Mouse (Mus musculus) forebrain, embryonic 11.5 days (tissue): Measurements from ENCODE around the gene Extl1. TPM values are rescaled to one million over a fixed set of nuclear protein-coding genes. Genes with fewer than 3 reads are reported as not detected.

Source experiments
- ATAC-seq: fragments of 200-750 bp; cut with Nextera tagmentation; replicated peaks from 2 replicates; pipeline ENCODE4 v1.8.0; 2017; ENCODE audit warnings: moderate TSS enrichment; ENCODE audit not compliant: low FRiP score
- DNase-seq: peaks from one replicate; pipeline ENCODE4 v3.0.0-alpha.2; 2017; ENCODE audit warnings: low spot score
- H3K27ac ChIP-seq: fragments of 300-500 bp; sonication (generic); 2 replicates; pipeline ENCODE4 v1.5.1; 2014; ENCODE audit warnings: low read depth, low read length
- H3K27me3 ChIP-seq: fragments of 300-500 bp; sonication (generic); 2 replicates; pipeline ENCODE4 v1.6.1; 2014; ENCODE audit warnings: mild to moderate bottlenecking, low read length, mixed read lengths; ENCODE audit not compliant: control insufficient read depth, insufficient read depth
- H3K36me3 ChIP-seq: fragments of 300-500 bp; sonication (generic); 2 replicates; pipeline ENCODE4 v1.6.1; 2014; ENCODE audit warnings: mild to moderate bottlenecking, low read length, moderate library complexity, mixed read lengths; ENCODE audit not compliant: control insufficient read depth, insufficient read depth
- H3K4me1 ChIP-seq: fragments of 300-500 bp; sonication (generic); replicated peaks from 2 replicates; pipeline ENCODE4 v1.6.1; 2014; ENCODE audit warnings: low read length, mixed read lengths; ENCODE audit not compliant: control insufficient read depth, insufficient read depth
- H3K4me2 ChIP-seq: fragments of 300-500 bp; sonication (generic); 2 replicates; pipeline ENCODE4 v1.6.1; 2014; ENCODE audit warnings: low read depth, mild to moderate bottlenecking, low read length, moderate library complexity, mixed read lengths; ENCODE audit not compliant: severe bottlenecking
- H3K4me3 ChIP-seq: fragments of 300-500 bp; sonication (generic); 2 replicates; pipeline ENCODE4 v1.5.1; 2014; ENCODE audit warnings: low read depth, low read length
- H3K9ac ChIP-seq: fragments of 300-500 bp; sonication (generic); 2 replicates; pipeline ENCODE4 v1.6.1; 2014; ENCODE audit warnings: low read length
- H3K9me3 ChIP-seq: fragments of 300-500 bp; sonication (generic); 2 replicates; pipeline ENCODE4 v1.6.1; 2016; ENCODE audit warnings: low read length, mixed read lengths; ENCODE audit not compliant: control insufficient read depth
- WGBS: fragments of 180-500 bp; shearing (Covaris S2); extraction: QIAGEN DNeasy Blood & Tissue Kit; methylation state at CpG from one replicate; pipeline ENCODE4 v1.1.7; 2014; 5-methylcytosine and 5-hydroxymethylcytosine counted together
- polyA plus RNA-seq: library from polyadenylated mRNA; unstranded; fragments of >200 nt; fragmentation: Nextera tagmentation; extraction: Ambion mirVana; gene quantifications from 2 replicates; pipeline ENCODE4 v1.2.1, GENCODE M21; 2014

Gene Extl1
- polyA plus RNA-seq, 1 experiment from 2014 or later = 0.15 TPM

DNA sequence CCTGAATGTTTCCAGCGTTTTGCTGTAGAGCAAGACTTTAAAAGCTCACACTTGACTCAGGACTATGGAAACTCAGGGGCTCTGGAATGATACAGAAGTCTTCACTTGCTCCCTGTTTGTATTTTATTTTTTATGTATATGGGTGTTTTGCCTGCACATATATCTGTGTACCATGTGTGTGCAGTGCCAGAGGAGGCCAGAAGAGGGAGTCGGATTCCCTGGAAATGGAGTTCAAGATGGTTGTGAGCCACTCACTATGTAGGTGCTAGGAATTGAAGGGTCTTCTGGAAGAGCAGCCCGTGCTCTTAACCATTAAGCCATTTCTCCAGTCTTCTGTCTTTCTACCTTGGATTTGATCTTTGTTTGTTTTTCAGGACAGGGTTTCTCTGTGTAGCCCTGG is 62.1 kb downstream of the Extl1 start:
- no peak overlapping the region for H3K9ac ChIP-seq
- no peaks in the 10 kb centered on the region for H3K36me3 ChIP-seq
- no peaks in the 10 kb centered on the region for H3K27me3 ChIP-seq
- no peaks in the 10 kb centered on the region for H3K9me3 ChIP-seq
- H3K4me1 ChIP-seq = no peaks in the 10 kb centered on the region
- 60% methylated on average over 3 of the region's 3 CpGs for WGBS
- H3K4me3 ChIP-seq = no peak overlapping the region
- H3K4me2 ChIP-seq = no peak overlapping the region
- ATAC-seq = no peak
- H3K27ac ChIP-seq = no peak overlapping the region
- no peak for DNase-seq

DNA sequence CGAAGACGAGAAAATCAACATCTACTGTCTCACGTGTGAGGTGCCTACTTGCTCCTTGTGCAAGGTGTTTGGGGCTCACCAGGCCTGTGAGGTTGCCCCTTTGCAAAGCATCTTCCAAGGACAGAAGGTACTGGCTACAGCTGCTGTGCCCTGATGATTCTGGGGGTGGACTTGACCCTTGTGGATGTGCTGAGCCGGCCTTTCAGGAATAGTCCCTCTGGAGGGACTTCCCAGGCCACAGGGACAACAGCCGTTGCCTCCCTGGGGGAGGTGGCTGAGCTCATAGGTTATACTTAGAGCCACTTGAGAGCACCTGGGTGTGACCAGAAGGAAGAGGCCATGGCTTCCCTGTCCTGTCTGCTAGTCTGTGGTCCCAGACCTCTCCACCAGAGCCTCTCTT is 64.0 kb downstream of the Extl1 start:
- H3K9ac ChIP-seq = no peak overlapping the region
- WGBS = 74% methylated on average over 5 of the region's 5 CpGs
- H3K4me3 ChIP-seq = no peak overlapping the region
- no peaks in the 10 kb centered on the region for H3K9me3 ChIP-seq
- no peak overlapping the region for H3K27ac ChIP-seq
- no peaks in the 10 kb centered on the region for H3K36me3 ChIP-seq
- no peak for ATAC-seq
- no peaks in the 10 kb centered on the region for H3K27me3 ChIP-seq
- H3K4me2 ChIP-seq = no peak overlapping the region
- no peak for DNase-seq
- no peaks in the 10 kb centered on the region for H3K4me1 ChIP-seq

DNA sequence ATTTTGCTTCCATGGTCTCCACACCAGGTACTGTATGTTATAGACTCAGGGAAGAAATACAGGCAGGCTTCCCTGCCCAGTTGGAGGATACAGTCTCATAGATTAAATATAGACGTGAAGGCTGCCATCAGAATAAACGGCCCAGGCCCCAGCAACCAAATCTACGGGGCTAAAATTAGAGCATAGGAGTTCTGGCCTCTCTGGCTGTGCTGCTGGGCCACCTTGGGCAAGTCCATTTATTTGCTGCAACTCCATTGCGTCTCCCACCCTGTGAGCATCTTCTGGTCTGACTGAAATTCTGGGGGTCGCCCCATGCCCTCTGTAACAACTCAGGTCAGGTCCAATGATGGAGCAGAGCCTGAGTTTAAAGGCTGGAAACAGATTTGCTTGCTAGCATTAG is 64.6 kb downstream of the Extl1 start:
- Histone ChIP-seq H3K4me2 (no peak overlapping the region), H3K36me3 (no peaks in the 10 kb centered on the region), H3K27me3 (no peaks in the 10 kb centered on the region), H3K4me1 (no peaks in the 10 kb centered on the region), H3K27ac (no peak overlapping the region), H3K4me3 (no peak overlapping the region), H3K9ac (no peak overlapping the region), H3K9me3 (no peaks in the 10 kb centered on the region)
- 88% methylated on average over 5 of the region's 5 CpGs for WGBS
- no peak for ATAC-seq
- DNase-seq = no peak

DNA sequence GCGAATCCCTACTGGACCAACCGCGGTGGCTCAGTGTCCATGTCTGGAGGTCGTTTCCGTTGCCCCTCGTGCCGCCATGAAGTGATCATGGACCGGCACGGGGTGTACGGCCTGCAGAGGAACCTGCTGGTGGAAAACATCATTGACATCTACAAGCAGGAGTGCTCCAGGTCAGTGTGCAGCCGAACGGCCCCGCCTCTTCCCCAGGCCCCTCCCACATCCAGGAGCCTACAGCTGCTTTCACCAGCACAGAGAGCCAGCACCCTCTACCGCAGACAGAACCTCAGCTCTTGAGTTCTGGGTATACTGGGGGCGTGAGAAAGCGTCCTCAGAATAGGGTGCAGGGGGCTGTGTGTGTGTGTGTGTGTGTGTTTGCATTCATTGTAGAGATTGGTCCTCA is 67.3 kb downstream of the Extl1 start:
- no peak for ATAC-seq
- Histone ChIP-seq H3K4me1 (no peaks in the 10 kb centered on the region), H3K27me3 (no peaks in the 10 kb centered on the region), H3K27ac (no peak overlapping the region), H3K36me3 (no peaks in the 10 kb centered on the region), H3K9me3 (peaks cover 4% of the 10 kb centered on the region; the same call in 1 of the 2 replicates), H3K9ac (no peak overlapping the region), H3K4me2 (no peak overlapping the region), H3K4me3 (no peak overlapping the region)
- 49% methylated on average over 16 of the region's 16 CpGs for WGBS
- no peak for DNase-seq

DNA sequence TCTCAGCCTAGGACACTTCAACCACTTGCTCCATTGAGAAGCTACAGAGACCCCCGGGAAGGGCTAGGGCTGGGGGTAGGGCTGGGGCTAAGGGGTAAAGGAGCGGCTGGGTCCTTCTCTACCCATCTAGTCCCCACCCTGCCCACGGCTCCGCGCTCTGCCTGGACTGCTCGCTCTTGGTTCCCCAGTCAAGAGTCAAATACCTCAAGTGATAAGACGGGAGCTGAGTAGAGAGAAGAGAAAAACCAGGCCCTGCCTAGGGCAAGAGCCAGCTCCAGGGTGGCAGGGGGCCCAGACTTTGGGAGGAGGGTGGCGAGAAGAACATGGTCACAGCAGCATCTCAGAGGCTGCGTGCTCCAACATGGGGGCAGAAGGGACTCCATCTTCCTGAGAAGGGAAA is 68.2 kb downstream of the Extl1 start:
- no peak overlapping the region for H3K4me2 ChIP-seq
- H3K4me1 ChIP-seq = no peaks in the 10 kb centered on the region
- no peaks in the 10 kb centered on the region for H3K36me3 ChIP-seq
- H3K27me3 ChIP-seq = no peaks in the 10 kb centered on the region
- H3K9ac ChIP-seq = no peak overlapping the region
- H3K4me3 ChIP-seq = no peak overlapping the region
- no peak overlapping the region for H3K27ac ChIP-seq
- WGBS = 77% methylated on average over 9 of the region's 9 CpGs
- peaks cover 4% of the 10 kb centered on the region; the same call in 1 of the 2 replicates for H3K9me3 ChIP-seq
- DNase-seq (no peak), ATAC-seq (no peak)

DNA sequence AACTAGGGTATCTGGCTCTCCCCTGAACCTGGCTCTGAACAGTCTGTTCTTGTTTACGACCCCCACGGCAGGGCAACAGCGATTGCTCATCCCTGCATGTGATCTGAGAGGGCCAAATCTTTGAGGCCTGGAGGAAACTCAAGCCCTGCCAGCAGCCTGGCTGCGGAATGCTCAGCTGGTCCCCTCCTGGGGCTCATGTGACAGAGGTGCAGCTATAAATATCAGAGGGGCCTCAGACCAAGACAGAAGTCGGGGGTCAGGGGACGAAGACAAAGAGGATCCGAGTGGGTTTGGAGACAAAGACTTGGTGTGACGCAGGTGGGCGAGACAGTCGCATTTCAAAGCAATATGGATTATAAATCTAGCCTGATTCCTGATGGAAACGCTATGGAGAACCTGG is 68.8 kb downstream of the Extl1 start, which contains the start of gene Trim63:
Gene Trim63, plus strand, starts transcription at position 245 of the 400 bp plus-strand sequence.
- DNase-seq (no peak), ATAC-seq (no peak)
- 37% methylated on average over 11 of the region's 11 CpGs for WGBS
- H3K9ac ChIP-seq = no peak within 1 kb of the TSS
- H3K4me3 ChIP-seq = no peak within 1 kb of the TSS
- H3K36me3 ChIP-seq = no peaks in the 10 kb centered on the region
- peaks cover 4% of the 10 kb centered on the region; the same call in 1 of the 2 replicates for H3K9me3 ChIP-seq
- no peak within 1 kb of the TSS for H3K27ac ChIP-seq
- no peaks in the 10 kb centered on the region for H3K27me3 ChIP-seq
- no peaks in the 10 kb centered on the region for H3K4me1 ChIP-seq
- no peak within 1 kb of the TSS for H3K4me2 ChIP-seq

DNA sequence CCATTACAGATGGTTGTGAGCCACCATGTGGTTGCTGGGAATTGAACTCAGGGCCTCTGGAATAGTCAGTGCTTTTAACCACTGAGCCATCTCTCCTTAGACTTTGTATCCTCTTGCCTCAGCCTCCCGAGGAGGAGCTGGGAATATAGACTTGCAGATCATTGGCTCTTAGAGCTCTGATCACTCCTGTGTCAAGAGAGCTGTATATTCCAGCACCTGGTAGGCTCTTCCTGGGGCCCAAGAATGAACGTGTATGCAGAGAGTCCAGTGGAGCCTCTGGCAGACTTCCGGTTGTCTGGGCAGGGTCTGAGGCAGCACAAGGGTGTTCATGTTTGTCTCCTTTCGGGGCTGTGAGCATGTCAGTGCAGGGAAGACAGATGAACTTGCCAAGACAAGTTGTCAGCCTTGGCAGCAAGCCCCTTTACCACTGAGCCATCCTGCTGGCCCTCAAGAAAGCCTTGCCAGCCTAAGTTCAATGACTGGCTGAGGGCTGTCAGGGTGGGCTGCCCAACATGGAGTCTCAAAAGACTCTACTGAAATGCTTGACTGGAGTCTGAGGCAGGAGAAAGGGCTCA is 69.5 kb downstream of the Extl1 start:
- 78% methylated on average over 4 of the region's 4 CpGs for WGBS
- Histone ChIP-seq H3K9me3 (peaks cover 4% of the 10 kb centered on the region; the same call in 1 of the 2 replicates), H3K4me1 (no peaks in the 10 kb centered on the region), H3K4me3 (no peak overlapping the region), H3K4me2 (no peak overlapping the region), H3K9ac (no peak overlapping the region), H3K36me3 (no peaks in the 10 kb centered on the region), H3K27me3 (no peaks in the 10 kb centered on the region), H3K27ac (no peak overlapping the region)
- DNase-seq (no peak), ATAC-seq (no peak)

DNA sequence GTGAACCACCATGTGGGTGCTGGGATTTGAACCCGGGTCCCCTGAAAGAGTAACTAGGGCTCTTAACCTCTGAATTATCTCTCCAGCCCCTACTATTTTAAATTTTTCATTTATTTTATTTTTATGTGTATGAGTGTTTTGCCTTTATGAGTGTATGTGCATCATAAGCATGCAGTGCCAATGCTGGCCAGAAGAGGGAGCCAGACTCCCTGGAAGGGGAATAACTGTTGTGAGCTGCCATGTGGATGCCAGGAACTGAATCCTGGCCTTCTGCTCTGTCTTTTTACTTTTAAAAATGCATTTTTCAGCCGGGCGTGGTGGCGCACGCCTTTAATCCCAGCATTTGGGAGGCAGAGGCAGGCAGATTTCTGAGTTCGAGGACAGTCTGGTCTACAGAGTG is 70.7 kb downstream of the Extl1 start:
- Histone ChIP-seq H3K4me1 (no peaks in the 10 kb centered on the region), H3K4me3 (no peak overlapping the region), H3K4me2 (no peak overlapping the region), H3K36me3 (no peaks in the 10 kb centered on the region), H3K27me3 (no peaks in the 10 kb centered on the region), H3K27ac (no peak overlapping the region), H3K9ac (no peak overlapping the region), H3K9me3 (peaks cover 4% of the 10 kb centered on the region; the same call in 1 of the 2 replicates)
- ATAC-seq = no peak
- no peak for DNase-seq
- WGBS = 93% methylated on average over 6 of the region's 6 CpGs

DNA sequence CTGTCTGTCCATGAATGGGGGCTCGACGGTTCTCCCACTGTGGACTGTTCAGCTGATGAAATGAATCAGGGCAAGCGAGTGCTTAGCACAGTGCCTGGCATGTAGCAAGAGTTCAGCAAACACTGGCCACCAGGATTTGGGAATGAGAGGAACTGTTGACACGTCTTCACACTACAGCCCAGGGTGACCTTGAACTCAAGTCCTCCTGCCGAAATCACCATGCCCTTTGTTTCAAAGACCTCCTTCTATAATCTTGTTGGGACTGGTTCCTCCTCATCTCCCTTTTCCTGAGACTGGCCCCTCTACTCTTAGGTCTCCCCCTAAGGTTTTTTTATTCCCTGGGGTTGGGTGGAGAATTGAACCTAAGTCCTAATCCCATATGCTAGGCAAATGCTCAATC is 71.3 kb downstream of the Extl1 start:
- H3K9ac ChIP-seq = no peak overlapping the region
- H3K9me3 ChIP-seq = peaks cover 4% of the 10 kb centered on the region; the same call in 1 of the 2 replicates
- H3K4me2 ChIP-seq = no peak overlapping the region
- ATAC-seq (no peak), DNase-seq (no peak)
- H3K36me3 ChIP-seq = no peaks in the 10 kb centered on the region
- WGBS = 94% methylated on average over 5 of the region's 5 CpGs
- no peak overlapping the region for H3K27ac ChIP-seq
- no peaks in the 10 kb centered on the region for H3K27me3 ChIP-seq
- H3K4me3 ChIP-seq = no peak overlapping the region
- H3K4me1 ChIP-seq = 0 out of 2 replicates have a peak, but pooled peaks cover 1% of the 10 kb centered on the region
